Mouse (Mus musculus): ENCODE data around the gene Ets1. TPM values are rescaled to one million over a fixed set of nuclear protein-coding genes. Genes with fewer than 3 reads are reported as not detected.

Gene Ets1
- polyA plus RNA-seq, 1 experiment, result 16.5 TPM

DNA sequence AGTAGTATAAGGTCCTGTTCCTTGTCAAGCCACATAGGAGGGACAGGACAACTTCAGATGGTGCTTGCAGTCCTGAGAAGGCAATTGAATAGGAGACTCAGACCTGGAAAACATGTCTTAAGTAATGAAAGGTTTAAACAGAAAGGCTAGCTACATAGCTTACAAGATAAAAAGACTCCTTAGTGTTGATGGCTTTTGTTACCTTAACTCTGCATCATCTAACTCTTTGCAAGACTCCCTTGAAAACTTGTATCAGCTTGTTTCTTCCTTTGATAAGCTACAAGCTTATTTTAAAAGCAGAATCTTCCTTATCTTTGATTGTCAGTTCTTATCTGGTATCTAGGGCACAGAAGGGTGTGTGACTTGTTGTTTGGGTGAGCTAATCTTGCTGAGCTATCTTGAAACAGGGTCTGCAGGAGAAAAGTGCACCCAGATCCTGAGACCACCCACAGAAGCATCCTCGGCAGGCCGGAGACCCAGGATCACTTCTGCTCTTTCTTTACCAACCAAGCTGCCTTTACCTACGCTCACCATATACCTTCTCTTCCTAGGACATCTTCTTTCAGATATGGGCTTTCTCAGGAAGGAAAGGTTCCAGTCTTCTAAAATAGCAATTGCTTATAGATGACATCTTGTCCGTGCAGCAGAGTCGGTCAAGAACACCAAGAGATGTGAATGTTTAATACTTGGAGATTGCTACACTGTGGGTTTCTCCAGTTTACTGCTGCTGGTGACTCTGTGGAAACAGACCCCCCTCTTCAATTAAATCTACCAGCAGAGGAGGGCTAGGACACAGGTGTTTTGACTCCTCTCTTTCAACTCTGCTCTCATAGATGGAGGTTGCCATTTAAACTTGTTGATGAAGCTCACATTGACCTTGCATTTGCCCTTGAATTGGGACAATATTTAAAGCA, 19.2 kb upstream of the Ets1 start:
- no peak for DNase-seq (ENCODE audit: low spot score)

DNA sequence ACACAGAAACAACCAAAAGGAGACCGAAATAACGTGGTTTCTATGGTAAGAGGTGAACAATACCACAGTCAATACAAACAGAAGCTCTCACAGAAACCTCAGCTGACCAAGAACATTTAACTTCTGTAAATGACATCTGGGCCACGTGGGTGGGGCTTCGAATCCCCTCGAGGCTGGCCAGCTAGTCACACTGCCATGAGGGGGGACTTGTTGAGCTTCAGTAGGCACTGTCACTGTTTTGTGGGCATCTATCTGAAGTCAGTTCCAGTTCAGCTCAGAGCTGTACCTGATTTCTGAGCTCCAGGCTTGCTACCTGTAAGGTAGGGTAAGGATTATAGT, 18.6 kb upstream of the Ets1 start:
- no peak for DNase-seq (ENCODE audit: low spot score)

DNA sequence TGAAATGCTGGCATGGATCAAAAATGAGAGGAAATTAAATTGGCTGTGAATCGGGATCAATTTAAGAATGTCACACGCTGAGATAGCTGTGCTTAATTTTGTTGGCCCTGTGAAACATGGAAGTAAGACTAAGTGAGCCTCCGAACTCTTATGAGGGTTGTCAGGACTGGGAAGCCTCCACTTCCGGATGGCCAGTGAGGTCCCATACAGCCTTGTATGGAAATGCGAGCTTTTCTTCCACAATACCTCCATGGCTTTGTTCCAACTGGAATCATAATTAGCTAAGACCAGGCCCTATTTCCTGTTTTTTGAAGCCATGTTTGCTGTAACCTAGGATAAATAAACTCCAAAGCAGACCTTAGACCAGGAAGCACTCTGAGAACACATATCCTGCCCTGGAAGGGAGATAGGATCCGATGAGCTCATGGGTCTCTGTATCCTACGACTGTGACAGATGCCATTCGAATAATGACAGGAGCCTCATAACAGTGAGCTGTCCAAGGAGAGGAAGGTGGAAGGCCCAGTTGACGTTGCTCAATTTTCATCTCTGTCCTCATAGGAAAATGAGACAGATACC, 17.4 kb upstream of the Ets1 start:
- DNase-seq (ENCODE audit: low spot score), result no peak

- no peak for DNase-seq (ENCODE audit: low spot score)
These were observed 16.4 kb upstream of the Ets1 start for GRCm38 (mm10) chr9:32619661-32620060.

DNA sequence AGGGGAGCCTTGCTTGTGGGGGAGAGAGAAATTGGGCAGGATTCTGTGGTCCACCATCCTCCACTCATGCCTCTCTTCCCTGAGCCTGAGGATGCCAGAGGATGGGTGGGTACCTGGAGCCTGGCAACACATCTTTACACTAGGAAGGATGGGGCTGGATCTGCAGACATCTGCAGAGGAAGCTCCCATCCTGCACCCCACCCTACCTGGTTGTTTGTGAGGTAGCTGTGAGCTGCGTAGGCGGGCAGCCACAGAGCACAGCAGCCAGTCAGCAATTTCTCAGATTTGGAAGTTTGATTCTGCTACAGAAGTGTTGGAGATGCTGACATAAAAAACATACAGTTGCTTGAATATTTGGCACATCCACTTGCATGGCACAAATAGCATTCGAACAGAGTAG, 15.6 kb upstream of the Ets1 start:
- no peak for DNase-seq (ENCODE audit: low spot score)

- no peak for DNase-seq (ENCODE audit: low spot score)
These were observed 6.5 kb upstream of the Ets1 start for GRCm38 (mm10) chr9:32629385-32629981.

DNA sequence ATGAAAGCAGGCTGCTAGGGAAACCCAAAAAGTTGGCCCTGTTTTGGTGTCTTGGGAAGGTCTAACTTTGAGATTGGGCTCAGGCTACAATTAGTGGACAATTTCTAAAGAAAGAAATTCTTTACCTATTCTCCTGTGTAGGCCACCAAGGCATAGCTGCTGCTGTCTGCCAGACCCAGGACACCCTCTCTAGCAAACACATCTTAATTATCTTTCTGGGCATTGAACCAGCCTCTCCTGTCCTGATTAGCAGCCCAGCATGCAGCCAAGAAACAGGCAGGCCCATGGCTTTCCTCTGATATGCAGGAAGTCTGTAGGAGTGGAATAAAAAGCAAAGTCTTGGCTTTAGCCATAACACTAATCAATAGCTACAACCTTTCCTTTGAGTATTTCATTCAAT, 4.7 kb upstream of the Ets1 start:
- DNase-seq (ENCODE audit: low spot score), result no peak

GRCm38 (mm10) chr9:32632237-32632636, 3.8 kb upstream of the Ets1 start:
- DNase-seq (ENCODE audit: low spot score), result no peak

DNA sequence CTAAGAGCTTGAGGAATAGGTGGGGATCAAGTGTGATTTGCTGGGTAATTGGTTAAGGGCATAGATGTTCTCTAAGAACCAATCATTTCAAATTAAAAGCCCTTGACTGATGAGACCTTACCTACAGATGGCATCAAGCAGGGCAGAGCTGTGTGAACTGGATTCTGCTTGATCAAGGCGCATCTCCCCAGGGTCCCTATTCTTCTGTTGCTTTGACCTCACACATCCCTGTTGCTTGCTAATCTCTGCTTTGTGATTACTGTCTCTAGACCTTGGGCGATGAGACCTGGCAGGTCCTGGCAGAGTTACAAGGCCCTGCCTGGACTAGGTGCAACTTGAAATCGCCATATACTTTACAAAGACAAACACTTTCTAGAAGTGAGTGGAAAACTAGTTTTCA, 9.0 kb downstream of the Ets1 start:
- DNase-seq (ENCODE audit: low spot score), result no peak

DNA sequence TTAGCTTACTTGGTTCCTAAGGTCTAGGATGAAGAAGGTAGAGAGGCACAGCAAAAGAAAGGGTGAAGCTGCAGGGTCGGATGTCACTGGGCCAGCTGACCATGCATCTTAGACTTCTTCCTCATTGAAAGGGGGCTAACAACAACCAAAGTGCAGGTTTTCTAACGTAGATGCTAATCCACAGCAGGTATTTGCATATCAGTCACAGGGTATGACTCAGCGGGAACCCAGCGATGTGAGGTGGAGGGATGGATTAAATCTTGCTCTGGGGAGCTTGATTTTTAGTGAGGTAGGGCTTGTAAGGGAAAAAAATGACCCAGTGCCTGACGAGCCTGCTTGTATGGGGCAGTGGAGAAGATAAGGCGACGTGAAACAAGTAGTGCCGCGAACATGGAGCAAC, 9.5 kb downstream of the Ets1 start:
- DNase-seq (ENCODE audit: low spot score), result no peak

GRCm38 (mm10) chr9:32646539-32647258, 10.7 kb downstream of the Ets1 start:
- no peak for DNase-seq (ENCODE audit: low spot score)

- DNase-seq (ENCODE audit: low spot score), result no peak
These were observed 11.7 kb downstream of the Ets1 start for GRCm38 (mm10) chr9:32647506-32648250.

- no peak for DNase-seq (ENCODE audit: low spot score)
These were observed 12.3 kb downstream of the Ets1 start for GRCm38 (mm10) chr9:32648286-32648685.

DNA sequence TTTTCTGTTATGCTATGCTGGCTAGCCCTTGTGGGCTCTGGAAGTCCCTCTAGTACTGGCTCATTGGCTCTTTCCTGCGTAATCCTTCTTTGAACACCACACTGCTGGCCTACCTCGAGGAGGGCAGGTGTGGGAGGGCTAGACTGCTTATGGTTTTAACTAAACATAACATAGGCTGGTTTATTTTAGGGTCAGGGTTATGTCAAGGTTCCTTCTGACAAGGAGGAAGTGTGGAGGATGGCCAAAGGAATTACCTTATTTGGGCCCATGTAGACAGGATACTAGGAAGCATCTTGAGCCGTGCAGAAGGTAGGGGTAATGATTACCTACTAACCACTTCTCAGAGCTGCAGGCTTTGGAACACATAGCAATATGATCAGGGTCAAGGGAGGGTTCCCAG, 14.7 kb downstream of the Ets1 start:
- DNase-seq (ENCODE audit: low spot score), result no peak

GRCm38 (mm10) chr9:32652112-32652511, 16.1 kb downstream of the Ets1 start:
- no peak for DNase-seq (ENCODE audit: low spot score)

DNA sequence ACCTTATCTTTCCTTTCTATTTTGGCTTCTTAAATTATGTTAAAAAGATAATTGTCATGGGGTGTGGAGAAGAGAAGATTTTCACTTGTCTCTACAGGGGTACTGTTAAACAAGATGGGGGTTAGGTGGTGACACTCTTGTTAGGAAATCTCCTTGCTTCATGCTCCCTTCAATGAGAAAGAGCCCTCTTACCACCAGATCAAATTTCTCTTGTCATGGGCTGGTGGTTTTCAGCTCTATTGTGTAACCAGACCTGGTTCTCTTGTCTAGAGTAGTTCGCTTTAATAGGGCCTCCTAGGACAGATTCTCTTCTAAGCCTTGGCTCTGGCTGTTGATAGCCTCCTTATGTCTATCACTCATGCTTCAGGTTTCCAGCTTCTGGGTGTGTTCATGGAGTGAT, 18.3 kb downstream of the Ets1 start:
- DNase-seq (ENCODE audit: low spot score), result no peak

DNA sequence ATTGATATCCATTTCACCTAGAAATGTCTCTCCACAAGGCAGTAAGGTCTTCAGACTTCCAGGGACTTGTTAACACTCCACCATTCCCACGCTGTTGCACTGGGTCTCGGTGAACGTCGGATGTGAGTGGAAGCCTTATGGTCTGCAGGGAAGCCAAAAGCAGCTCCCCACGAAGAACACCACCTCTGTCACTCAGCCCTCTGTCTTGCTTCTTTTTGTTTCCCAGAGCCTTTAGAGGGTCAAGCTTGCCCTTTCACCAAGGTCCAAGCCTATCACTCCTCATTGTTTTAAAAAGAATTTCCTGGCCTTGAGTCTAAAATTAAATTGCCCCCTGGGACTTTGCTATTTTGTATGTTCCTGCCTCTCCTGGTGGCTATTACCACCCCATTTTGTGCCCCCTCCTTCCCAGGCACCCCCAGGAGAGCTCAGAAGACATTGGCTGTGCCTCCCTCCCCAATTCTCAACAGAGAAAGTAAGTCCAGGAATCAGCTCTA, 20.4 kb downstream of the Ets1 start:
- DNase-seq (ENCODE audit: low spot score), result no peak

DNA sequence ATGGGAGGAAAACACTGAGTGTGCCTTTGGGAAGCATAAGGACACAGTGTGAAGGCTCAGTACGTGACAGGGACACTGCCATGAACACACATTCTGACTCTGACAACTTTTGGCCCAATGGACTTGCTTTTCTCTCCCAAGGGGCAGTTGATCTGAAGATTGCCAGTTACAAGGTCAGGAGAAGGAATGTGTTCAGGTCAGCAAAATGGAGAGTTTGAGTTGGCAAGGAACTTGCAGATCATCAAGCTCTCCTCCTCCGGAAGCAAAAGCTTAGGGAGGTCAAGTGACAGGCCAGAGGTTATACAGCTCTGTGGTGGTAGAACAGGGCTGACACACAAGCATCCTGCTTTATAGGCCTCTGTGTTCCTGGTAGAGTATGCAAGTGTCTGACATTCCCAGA, 21.1 kb downstream of the Ets1 start:
- DNase-seq (ENCODE audit: low spot score), result no peak

GRCm38 (mm10) chr9:32660406-32660960, 24.5 kb downstream of the Ets1 start:
- DNase-seq (ENCODE audit: low spot score), result no peak

GRCm38 (mm10) chr9:32661071-32661470, 25.1 kb downstream of the Ets1 start:
- no peak for DNase-seq (ENCODE audit: low spot score)

GRCm38 (mm10) chr9:32661561-32661960, 25.5 kb downstream of the Ets1 start:
- no peak for DNase-seq (ENCODE audit: low spot score)

All from urinary bladder, adult 2 months (tissue).